Mouse (Mus musculus) MEL (cell line): ENCODE measurements around the gene Ppp2r3c. TPM values are rescaled to one million over a fixed set of nuclear protein-coding genes. Genes with fewer than 3 reads are reported as not detected.

Source experiments
- DNase-seq: peaks from one replicate; pipeline ENCODE4 v3.0.0; 2011; ENCODE audit warnings: low read depth, low spot score
- H3K27ac ChIP-seq: 2 replicates; pipeline ENCODE4 v1.5.1; 2012; ENCODE audit warnings: low read depth, mild to moderate bottlenecking, control low read depth, low read length, moderate library complexity; ENCODE audit not compliant: control insufficient read depth
- H3K27me3 ChIP-seq, 2 experiments: fragments of 150-350 bp in 1 of 2; sonication (generic) in 1 of 2; 2 replicates each; pipeline ENCODE4 v1.6.1; 2012; ENCODE audit warnings: low read length in 2 of 2, mild to moderate bottlenecking in 2 of 2, improper control_type of control experiment in 1 of 2, moderate library complexity in 1 of 2; ENCODE audit not compliant: insufficient read depth in 2 of 2, control insufficient read depth in 1 of 2
- H3K36me3 ChIP-seq, 2 experiments: 2 replicates each; pipeline ENCODE4 v1.6.1; 2012 to 2014; ENCODE audit warnings: low read length in 2 of 2, improper control_type of control experiment in 1 of 2, inconsistent platforms in 1 of 2, mild to moderate bottlenecking in 1 of 2; ENCODE audit not compliant: insufficient read depth in 2 of 2, control insufficient read depth in 1 of 2
- H3K4me1 ChIP-seq, 2 experiments: fragments of 150-350 bp in 1 of 2; sonication (generic) in 1 of 2; 2 replicates each; pipeline ENCODE4 v1.6.1; 2012; ENCODE audit warnings: low read length in 2 of 2, improper control_type of control experiment in 1 of 2, mild to moderate bottlenecking in 1 of 2; ENCODE audit not compliant: insufficient read depth in 2 of 2, control insufficient read depth in 1 of 2
- H3K4me3 ChIP-seq, 2 experiments: fragments of 150-350 bp in 1 of 2; sonication (generic) in 1 of 2; 2 replicates each; pipeline ENCODE4 v1.5.1; 2012; ENCODE audit warnings: low read depth in 2 of 2, low read length in 2 of 2, mild to moderate bottlenecking in 2 of 2, moderate library complexity in 2 of 2, control low read depth in 1 of 2, improper control_type of control experiment in 1 of 2; ENCODE audit not compliant: control insufficient read depth in 1 of 2, insufficient read depth in 1 of 2
- H3K79me2 ChIP-seq: 2 replicates; pipeline ENCODE4 v1.6.1; 2012; ENCODE audit warnings: mild to moderate bottlenecking, low read length, moderate library complexity; ENCODE audit not compliant: control insufficient read depth, poor library complexity, insufficient read depth
- H3K9ac ChIP-seq: 2 replicates; pipeline ENCODE4 v1.6.1; 2012; ENCODE audit warnings: low read depth, mild to moderate bottlenecking, control low read depth, low read length, moderate library complexity; ENCODE audit not compliant: control insufficient read depth, poor library complexity, severe bottlenecking
- H3K9me3 ChIP-seq: fragments of 150-350 bp; sonication (generic); replicated peaks from 2 replicates; pipeline ENCODE4 v1.6.1; 2012; ENCODE audit warnings: mild to moderate bottlenecking, low read length, improper control_type of control experiment, moderate library complexity; ENCODE audit not compliant: insufficient read depth
- BHLHE40 ChIP-seq: IDR thresholded peaks from 2 replicates; pipeline ENCODE4 v1.6.1; 2012; ENCODE audit warnings: low read depth, mild to moderate bottlenecking, inconsistent platforms, low read length, improper control_type of control experiment, borderline replicate concordance
- CHD1 ChIP-seq: IDR thresholded peaks from 2 replicates; pipeline ENCODE4 v1.6.1; 2012; ENCODE audit warnings: low read depth, mild to moderate bottlenecking, inconsistent platforms, low read length, improper control_type of control experiment
- CTCF ChIP-seq, 3 experiments: IDR thresholded peaks in 2 of 3; conservative IDR thresholded peaks in 1 of 3; 2 replicates each; pipeline ENCODE4 v1.5.1; 2011 to 2012; ENCODE audit warnings: low read length in 3 of 3, low read depth in 2 of 3, mild to moderate bottlenecking in 2 of 3, improper control_type of control experiment in 1 of 3, inconsistent platforms in 1 of 3, mixed read lengths in 1 of 3, moderate library complexity in 1 of 3; ENCODE audit not compliant: control insufficient read depth in 1 of 3, insufficient read depth in 1 of 3, poor library complexity in 1 of 3, severe bottlenecking in 1 of 3
- E2F4 ChIP-seq: IDR thresholded peaks from 2 replicates; pipeline ENCODE4 v1.6.1; 2011; ENCODE audit warnings: low read depth, low read length, improper control_type of control experiment, borderline replicate concordance
- ELF1 ChIP-seq: IDR thresholded peaks from 2 replicates; pipeline ENCODE4 v1.6.1; 2014; ENCODE audit warnings: low read depth, mild to moderate bottlenecking, inconsistent platforms, low read length, improper control_type of control experiment, moderate library complexity
- EP300 ChIP-seq, 2 experiments: IDR thresholded peaks; 2 replicates each; pipeline ENCODE4 v1.6.1; 2011; ENCODE audit warnings: improper control_type of control experiment in 2 of 2, low read length in 2 of 2, low read depth in 1 of 2, mild to moderate bottlenecking in 1 of 2
- ETS1 ChIP-seq: IDR thresholded peaks from 2 replicates; pipeline ENCODE4 v1.6.1; 2012; ENCODE audit warnings: low read depth, mild to moderate bottlenecking, inconsistent platforms, low read length, improper control_type of control experiment, moderate library complexity
- GABPA ChIP-seq: IDR thresholded peaks from 2 replicates; pipeline ENCODE4 v1.6.1; 2012; ENCODE audit warnings: low read depth, mild to moderate bottlenecking, inconsistent platforms, low read length, improper control_type of control experiment, moderate library complexity
- GATA1 ChIP-seq: IDR thresholded peaks from 2 replicates; pipeline ENCODE4 v1.6.1; 2011; ENCODE audit warnings: low read depth, low read length, improper control_type of control experiment
- HCFC1 ChIP-seq: IDR thresholded peaks from 2 replicates; pipeline ENCODE4 v1.6.1; 2012; ENCODE audit warnings: low read depth, mild to moderate bottlenecking, inconsistent platforms, low read length, improper control_type of control experiment, moderate library complexity
- KAT2A ChIP-seq: conservative IDR thresholded peaks from 2 replicates; pipeline ENCODE4 v1.6.1; 2012; ENCODE audit warnings: low read depth, low read length, improper control_type of control experiment, inconsistent platforms
- MAX ChIP-seq: IDR thresholded peaks from 2 replicates; pipeline ENCODE4 v1.6.1; 2011; ENCODE audit warnings: low read length, improper control_type of control experiment
- MEF2A ChIP-seq: IDR thresholded peaks from 2 replicates; pipeline ENCODE4 v1.6.1; 2014; ENCODE audit warnings: low read depth, mild to moderate bottlenecking, inconsistent platforms, low read length, improper control_type of control experiment; ENCODE audit not compliant: poor library complexity, insufficient replicate concordance, severe bottlenecking; ENCODE audit errors: extremely low read depth
- MXI1 ChIP-seq: IDR thresholded peaks from 2 replicates; pipeline ENCODE4 v1.6.1; 2011; ENCODE audit warnings: mild to moderate bottlenecking, low read depth, low read length, improper control_type of control experiment
- MYB ChIP-seq: IDR thresholded peaks from 2 replicates; pipeline ENCODE4 v1.6.1; 2011; ENCODE audit warnings: mild to moderate bottlenecking, low read depth, low read length, improper control_type of control experiment
- MYC ChIP-seq: IDR thresholded peaks from 2 replicates; pipeline ENCODE4 v1.6.1; 2011; ENCODE audit warnings: low read depth, mild to moderate bottlenecking, low read length, improper control_type of control experiment, moderate library complexity
- NELFE ChIP-seq: IDR thresholded peaks from 2 replicates; pipeline ENCODE4 v1.6.1; 2011; ENCODE audit warnings: low read depth, low read length, improper control_type of control experiment
- NRF1 ChIP-seq: IDR thresholded peaks from 2 replicates; pipeline ENCODE4 v1.6.1; 2014; ENCODE audit warnings: low read depth, mild to moderate bottlenecking, inconsistent platforms, low read length, improper control_type of control experiment, moderate library complexity; ENCODE audit not compliant: poor library complexity, insufficient read depth, severe bottlenecking
- POLR2A ChIP-seq, 2 experiments: IDR thresholded peaks; 2 replicates each; pipeline ENCODE4 v1.6.1; 2011 to 2012; ENCODE audit warnings: low read length in 2 of 2, mild to moderate bottlenecking in 2 of 2, control low read depth in 1 of 2, improper control_type of control experiment in 1 of 2, low read depth in 1 of 2, moderate library complexity in 1 of 2; ENCODE audit not compliant: control insufficient read depth in 1 of 2, insufficient read depth in 1 of 2, poor library complexity in 1 of 2
- POLR2AphosphoS2 ChIP-seq: IDR thresholded peaks from 2 replicates; pipeline ENCODE4 v1.6.1; 2011; ENCODE audit warnings: low read length, improper control_type of control experiment
- POLR2AphosphoS5 ChIP-seq: IDR thresholded peaks from 2 replicates; pipeline ENCODE4 v1.6.1; 2012; ENCODE audit warnings: low read depth, borderline replicate concordance, mild to moderate bottlenecking, inconsistent platforms, low read length, moderate library complexity, mixed read lengths
- RAD21 ChIP-seq: IDR thresholded peaks from 2 replicates; pipeline ENCODE4 v1.6.1; 2011; ENCODE audit warnings: mild to moderate bottlenecking, low read depth, low read length, improper control_type of control experiment
- SIN3A ChIP-seq: IDR thresholded peaks from 2 replicates; pipeline ENCODE4 v1.6.1; 2012; ENCODE audit warnings: low read length, improper control_type of control experiment, inconsistent platforms
- SMC3 ChIP-seq: IDR thresholded peaks from 2 replicates; pipeline ENCODE4 v1.6.1; 2011; ENCODE audit warnings: low read depth, low read length, improper control_type of control experiment
- TAL1 ChIP-seq: IDR thresholded peaks from 2 replicates; pipeline ENCODE4 v1.6.1; 2012; ENCODE audit warnings: mild to moderate bottlenecking, inconsistent platforms, low read length, moderate library complexity, mixed read lengths
- TBP ChIP-seq: IDR thresholded peaks from 2 replicates; pipeline ENCODE4 v1.8.0; 2011; ENCODE audit warnings: low read depth, low read length, improper control_type of control experiment
- TCF12 ChIP-seq: IDR thresholded peaks from 2 replicates; pipeline ENCODE4 v1.6.1; 2014; ENCODE audit warnings: low read depth, mild to moderate bottlenecking, inconsistent platforms, low read length, improper control_type of control experiment, moderate library complexity
- UBTF ChIP-seq: IDR thresholded peaks from 2 replicates; pipeline ENCODE4 v1.6.1; 2012; ENCODE audit warnings: low read depth, mild to moderate bottlenecking, inconsistent platforms, low read length, improper control_type of control experiment, moderate library complexity, borderline replicate concordance; ENCODE audit not compliant: insufficient read depth
- USF2 ChIP-seq, 2 experiments: IDR thresholded peaks; 2 replicates each; pipeline ENCODE4 v1.6.1; 2011 to 2012; ENCODE audit warnings: improper control_type of control experiment in 2 of 2, low read length in 2 of 2, borderline replicate concordance in 1 of 2, inconsistent platforms in 1 of 2, low read depth in 1 of 2, mild to moderate bottlenecking in 1 of 2; ENCODE audit not compliant: insufficient read depth in 1 of 2
- ZC3H11A ChIP-seq: IDR thresholded peaks from 2 replicates; pipeline ENCODE4 v1.6.1; 2012; ENCODE audit warnings: low read depth, mild to moderate bottlenecking, inconsistent platforms, low read length, improper control_type of control experiment
- ZKSCAN1 ChIP-seq: IDR thresholded peaks from 2 replicates; pipeline ENCODE4 v1.6.1; 2012; ENCODE audit warnings: low read depth, mild to moderate bottlenecking, inconsistent platforms, low read length, improper control_type of control experiment, moderate library complexity
- ZMIZ1 ChIP-seq: IDR thresholded peaks from 2 replicates; pipeline ENCODE4 v1.6.1; 2012; ENCODE audit warnings: low read depth, mild to moderate bottlenecking, inconsistent platforms, low read length, improper control_type of control experiment, moderate library complexity
- ZNF384 ChIP-seq: IDR thresholded peaks from 2 replicates; pipeline ENCODE4 v1.6.1; 2012; ENCODE audit warnings: low read depth, mild to moderate bottlenecking, inconsistent platforms, low read length, improper control_type of control experiment
- polyA plus RNA-seq, 2 experiments: library from polyadenylated mRNA; stranded (reverse) in 1 of 2; unstranded in 1 of 2; fragments of >175 nt in 1 of 2; fragments of >200 nt in 1 of 2; gene quantifications; 2 replicates each; pipeline versions ENCODE4 v1.2.1 to v1.2.4; 2012; ENCODE audit warnings: low replicate concordance in 2 of 2, low read depth in 1 of 2; ENCODE audit not compliant: insufficient read length in 2 of 2, insufficient read depth in 1 of 2, missing spikeins in 1 of 2
- total RNA-seq: library from RNA; depleted of rRNA; stranded (reverse); fragments of 300-350 nt; gene quantifications from 2 replicates; pipeline ENCODE4 v1.2.3, GENCODE M21; 2012; rRNA removed

Gene Ppp2r3c
- total RNA-seq = 10.9 and 12.6 TPM in 2 replicates
- polyA plus RNA-seq = 10 to 100 TPM in 1 of 2 experiments, not detected in 1; 12.3 TPM

DNA sequence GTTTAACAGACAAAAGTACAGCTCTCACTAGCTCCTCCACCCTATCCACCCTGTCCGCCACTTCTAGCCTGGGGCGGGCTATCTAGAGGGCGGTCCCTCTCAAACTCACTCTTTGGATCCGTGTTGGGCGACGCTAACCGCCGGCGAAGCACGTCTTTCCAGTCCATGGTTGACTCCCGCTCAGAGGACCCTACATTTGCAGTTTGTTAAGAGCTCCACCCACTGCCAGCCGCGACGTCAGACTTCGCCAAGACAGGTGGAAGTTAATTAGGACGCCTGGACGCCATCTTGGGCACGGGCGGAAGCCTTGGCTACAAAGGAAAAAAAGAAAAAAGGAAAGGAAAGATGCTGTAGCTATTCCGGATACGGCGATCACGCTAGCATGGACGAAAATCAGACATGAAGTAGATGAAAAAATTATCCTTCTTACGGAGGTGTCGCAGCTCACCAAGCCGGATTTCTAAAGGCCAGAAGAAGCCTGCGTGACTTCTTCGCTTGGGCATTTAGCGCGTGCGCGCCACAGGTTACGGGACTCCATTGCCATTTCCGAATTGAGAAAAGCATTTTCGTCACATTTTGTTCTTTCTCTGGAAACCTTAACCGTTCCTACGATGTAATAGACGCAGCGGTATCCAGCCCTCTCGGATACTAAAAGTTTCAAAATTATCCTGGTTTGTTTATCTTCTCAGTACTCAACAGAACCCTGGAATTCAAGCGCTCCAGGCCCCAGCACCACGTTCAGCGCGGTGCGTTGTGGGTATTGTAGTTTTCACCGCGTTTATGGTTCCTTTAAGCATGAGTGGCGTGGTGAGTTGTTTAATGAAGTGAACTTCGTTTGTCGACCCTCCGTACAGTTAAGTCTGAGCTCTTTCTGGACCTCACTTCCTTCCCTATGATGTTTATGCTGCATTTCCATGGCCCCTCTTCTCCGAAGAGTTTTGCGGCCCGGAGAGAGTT, at the start of gene Ppp2r3c:
Ppp2r3c (minus strand) TSS at position 514 of the 957 bp plus-strand sequence.
- H3K36me3 ChIP-seq = peaks cover 3 to 22% of the 10 kb centered on the region in 2 experiments; a peak in 3 of 4 replicates

GRCm38 (mm10) chr12:55344583-55344982, 41.8 kb upstream of the Ppp2r3c start:
- TF ChIP-seq KAT2A (no peak), USF2 (IDR thresholded peaks at IDR 0.05; ENCODE audit: borderline replicate concordance in 1 of 2, insufficient read depth in 1 of 2, low read depth in 1 of 2, low read length in 2 of 2) (no peak), ETS1 (no peak), UBTF (no peak), HCFC1 (no peak), POLR2AphosphoS5 (no peak), TBP (no peak)
- Histone ChIP-seq H3K4me3 (no peak overlapping the region), H3K36me3 (peaks cover 0 to 29% of the 10 kb centered on the region in 2 experiments; a peak in 3 of 4 replicates)

More for the DNA sequence above, at the start of gene Ppp2r3c:
- TF ChIP-seq MEF2A = no peak
- TF ChIP-seq MYB = no peak
- TF ChIP-seq GABPA = no peak
- TF ChIP-seq TCF12 = peak; percentile 60; the same call in 1 of the 2 replicates
- TF ChIP-seq HCFC1 = peak; percentile 97
- TF ChIP-seq E2F4 = peak; percentile 51; the same call in 1 of the 2 replicates
- TF ChIP-seq BHLHE40 = peak; percentile 73
- TF ChIP-seq SMC3 = no peak
- TF ChIP-seq UBTF = peak; percentile 99
- no peak for TF ChIP-seq USF2 (IDR thresholded peaks at IDR 0.05; ENCODE audit: borderline replicate concordance in 1 of 2, insufficient read depth in 1 of 2, low read depth in 1 of 2, low read length in 2 of 2)
- TF ChIP-seq EP300 (IDR thresholded peaks at IDR 0.05; ENCODE audit: low read depth in 1 of 2, low read length in 2 of 2) = no peak
- TF ChIP-seq MAX = peak; percentile 36
- TF ChIP-seq ZNF384 = peak; percentile 6; the same call in 1 of the 2 replicates
- no peak for TF ChIP-seq POLR2AphosphoS5
- TF ChIP-seq RAD21 = no peak
- peak; percentile 93 for TF ChIP-seq TBP
- peak; percentile 75 for TF ChIP-seq NELFE
- TF ChIP-seq ZKSCAN1 = no peak
- peak; percentile 60 for TF ChIP-seq MXI1
- peak; percentile 9; the same call in 1 of the 2 replicates for TF ChIP-seq ETS1
- TF ChIP-seq ZMIZ1 = peak; percentile 73
- no peak; the same call in 1 of the 2 replicates for TF ChIP-seq CHD1
- peak; percentile 93 for TF ChIP-seq MYC
- peak; percentile 96 for TF ChIP-seq ZC3H11A
- TF ChIP-seq KAT2A = peak; percentile 97
- TF ChIP-seq GATA1 = no peak
- peak; percentile 70 for TF ChIP-seq POLR2AphosphoS2
- no peak for TF ChIP-seq CTCF (IDR thresholded peaks at IDR 0.05 in 2 of 3, conservative IDR thresholded peaks at IDR 0.05 in 1 of 3; ENCODE audit: control insufficient read depth in 1 of 3, insufficient read depth in 1 of 3, low read depth in 2 of 3, low read length in 3 of 3, poor library complexity in 1 of 3, severe bottlenecking in 1 of 3)
- no peak for TF ChIP-seq TAL1
- peak; percentile 79 to 86 for TF ChIP-seq POLR2A (IDR thresholded peaks at IDR 0.05; ENCODE audit: control insufficient read depth in 1 of 2, insufficient read depth in 1 of 2, low read depth in 1 of 2, low read length in 2 of 2, poor library complexity in 1 of 2)
- peak; percentile 71 for TF ChIP-seq SIN3A
- TF ChIP-seq NRF1 = peak; percentile 82
- TF ChIP-seq ELF1 = peak; percentile 94
- Histone ChIP-seq H3K27me3 (no peaks in the 10 kb centered on the region), H3K27ac (peak within 1 kb of the TSS; percentile 93), H3K9me3 (no peaks in the 10 kb centered on the region), H3K4me3 (peak within 1 kb of the TSS; percentile 87 to 91), H3K4me1 (peaks cover 5 to 15% of the 10 kb centered on the region in 2 experiments; a peak in 3 of 4 replicates), H3K9ac (peak within 1 kb of the TSS; percentile 87), H3K79me2 (peaks cover 19% of the 10 kb centered on the region)
- DNase-seq = peak; percentile 99

More at GRCm38 (mm10) chr12:55344583-55344982, 41.8 kb upstream of the Ppp2r3c start:
- DNase-seq = no peak
- H3K27me3 ChIP-seq = no peaks in the 10 kb centered on the region
- 0 out of 2 replicates have a peak, but pooled peaks cover 1% of the 10 kb centered on the region for H3K79me2 ChIP-seq
- no peak overlapping the region for H3K27ac ChIP-seq
- no peak overlapping the region for H3K9ac ChIP-seq
- H3K4me1 ChIP-seq = peaks cover 19 to 21% of the 10 kb centered on the region in 2 experiments
- no peaks in the 10 kb centered on the region for H3K9me3 ChIP-seq
